Mouse (Mus musculus) hindbrain, postnatal 0 days (tissue): ENCODE results near the gene Dus1l. TPM values are rescaled to one million over a fixed set of nuclear protein-coding genes. Genes with fewer than 3 reads are reported as not detected.
"Not testable (repeated sequence)": the region's sequence is repeated elsewhere in the genome, so short reads cannot be mapped to it uniquely, and the experiment has no call there.

ENCODE experiments used
- ATAC-seq: fragments of 200-750 bp; cut with Nextera tagmentation; 2 replicates; pipeline ENCODE4 v1.8.0; 2017; ENCODE audit warnings: mild to moderate bottlenecking, moderate TSS enrichment, moderate library complexity
- DNase-seq: peaks from one replicate; pipeline ENCODE4 v3.0.0-alpha.2; 2015; ENCODE audit warnings: low spot score
- H3K27ac ChIP-seq: fragments of 300-500 bp; sonication (generic); 2 replicates; pipeline ENCODE4 v1.5.1; 2014; ENCODE audit warnings: mild to moderate bottlenecking
- H3K27me3 ChIP-seq: fragments of 300-500 bp; sonication (generic); 2 replicates; pipeline ENCODE4 v1.6.1; 2014; ENCODE audit warnings: low read length, mixed read lengths; ENCODE audit not compliant: insufficient read depth
- H3K36me3 ChIP-seq: fragments of 300-500 bp; sonication (generic); 2 replicates; pipeline ENCODE4 v1.6.1; 2014; ENCODE audit warnings: low read length, mixed read lengths; ENCODE audit not compliant: insufficient read depth
- H3K4me1 ChIP-seq: fragments of 300-500 bp; sonication (generic); 2 replicates; pipeline ENCODE4 v1.6.1; 2014; ENCODE audit warnings: antibody characterized with exemption, low read length, mixed read lengths; ENCODE audit not compliant: insufficient read depth
- H3K4me2 ChIP-seq: fragments of 300-500 bp; sonication (generic); 2 replicates; pipeline ENCODE4 v1.6.1; 2014; ENCODE audit warnings: low read depth, mild to moderate bottlenecking, low read length, moderate library complexity, mixed read lengths
- H3K4me3 ChIP-seq: fragments of 300-500 bp; sonication (generic); 2 replicates; pipeline ENCODE4 v1.5.1; 2014; ENCODE audit warnings: low read length
- H3K9ac ChIP-seq: fragments of 300-500 bp; sonication (generic); replicated peaks from 2 replicates; pipeline ENCODE4 v1.6.1; 2014; ENCODE audit warnings: mild to moderate bottlenecking, low read length, moderate library complexity, mixed read lengths
- H3K9me3 ChIP-seq: fragments of 300-500 bp; sonication (generic); 2 replicates; pipeline ENCODE4 v1.6.1; 2016; ENCODE audit warnings: low read length, mixed read lengths
- CTCF ChIP-seq: IDR thresholded peaks from 2 replicates; pipeline ENCODE4 v1.5.1; 2016; ENCODE audit warnings: antibody characterized with exemption, control low read depth, low read depth
- WGBS: fragments of 180-500 bp; shearing (Covaris S2); extraction: QIAGEN DNeasy Blood & Tissue Kit; methylation state at CpG from one replicate; pipeline ENCODE4 v1.1.7; 2014; 5-methylcytosine and 5-hydroxymethylcytosine counted together
- polyA plus RNA-seq: library from polyadenylated mRNA; unstranded; fragments of >200 nt; fragmentation: Nextera tagmentation; extraction: Ambion mirVana; gene quantifications from 2 replicates; pipeline ENCODE4 v1.2.1, GENCODE M21; 2015
- total RNA-seq: library from RNA; depleted of rRNA; stranded (reverse); fragments of >200 nt; gene quantifications from 2 replicates; pipeline ENCODE4 v1.2.3, GENCODE M21; 2014; rRNA removed

The Dus1l gene
- total RNA-seq (36.3 and 48.5 TPM in 2 replicates), polyA plus RNA-seq (40.4 and 42.2 TPM in 2 replicates)

DNA sequence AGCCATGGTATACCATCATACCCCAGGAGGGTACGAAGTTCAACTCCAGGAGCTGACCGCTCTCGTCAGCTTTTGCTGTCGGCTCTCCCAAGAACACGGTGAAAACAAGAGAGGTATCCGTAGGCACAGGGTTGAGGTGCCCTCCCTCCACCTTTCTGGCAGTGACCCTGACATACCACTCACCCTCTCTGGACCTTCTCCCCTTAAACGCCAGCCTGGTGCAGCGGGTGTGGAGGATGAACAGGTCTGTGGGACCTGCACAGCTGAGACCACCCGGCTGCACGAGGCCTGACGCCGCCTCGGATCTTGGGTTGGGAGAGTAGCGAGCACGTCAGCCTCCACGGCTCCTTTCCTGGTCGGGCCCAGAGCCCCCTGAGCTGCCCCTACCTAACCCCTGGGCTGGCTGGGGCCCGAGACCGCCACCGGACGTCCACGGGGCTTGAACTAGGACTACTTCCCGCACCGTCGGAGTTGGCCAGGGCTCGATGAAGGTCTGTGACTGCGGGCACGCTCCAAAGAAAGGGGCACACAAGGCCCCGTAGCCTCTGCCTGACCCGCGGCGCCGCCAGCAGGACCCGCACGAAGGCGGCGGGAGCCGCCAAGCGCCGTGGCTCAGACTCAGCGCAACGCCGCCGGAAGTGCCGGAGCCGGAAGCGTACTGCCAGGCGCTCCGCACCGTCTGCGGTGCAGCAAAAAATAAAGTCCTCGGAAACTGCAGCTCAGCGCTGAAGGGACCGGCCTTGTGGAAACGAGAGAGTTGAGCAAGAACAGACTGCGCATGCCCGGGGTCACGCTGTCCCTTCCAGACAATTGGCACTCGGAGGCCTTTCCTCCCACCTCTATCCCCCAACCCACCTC lies at the start of gene Dus1l:
TSS of gene Dus1l (minus strand) at position 648 of the 858 bp plus-strand sequence.
- 4% methylated on average over 57 of the region's 59 CpGs for WGBS
- Histone ChIP-seq H3K27ac (peak within 1 kb of the TSS; percentile 87), H3K9ac (peak within 1 kb of the TSS; percentile 96), H3K4me1 (peaks cover 7% of the 10 kb centered on the region), H3K27me3 (no peaks in the 10 kb centered on the region), H3K36me3 (peaks cover 24% of the 10 kb centered on the region), H3K4me3 (peak within 1 kb of the TSS; percentile 98), H3K9me3 (no peaks in the 10 kb centered on the region), H3K4me2 (peak within 1 kb of the TSS; percentile 84)
- ATAC-seq (peak; percentile 90), DNase-seq (peak; percentile 98)
- no peak for TF ChIP-seq CTCF

DNA sequence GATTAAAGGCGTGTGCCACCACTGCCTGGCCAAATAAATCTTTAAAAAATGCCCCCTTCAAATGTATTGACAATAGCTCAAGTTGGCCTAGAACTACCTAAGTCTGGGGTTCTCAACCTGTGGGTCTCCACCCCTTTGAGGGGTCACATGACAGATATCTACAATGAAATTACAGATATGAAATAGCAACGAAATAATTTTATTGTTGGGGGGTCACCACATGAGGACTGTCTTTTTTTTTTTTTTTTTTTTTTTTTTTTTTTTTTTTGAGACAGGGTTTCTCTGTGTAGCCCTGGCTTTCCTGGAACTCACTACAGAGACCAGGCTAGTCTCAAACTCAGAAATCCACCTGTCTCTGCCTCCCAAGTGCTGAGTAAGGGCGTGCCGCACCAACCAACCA lies 48.1 kb upstream of the Dus1l start:
- Histone ChIP-seq H3K27me3 (no peaks in the 10 kb centered on the region), H3K4me3 (no peak overlapping the region), H3K4me2 (no peak overlapping the region), H3K9ac (no peak overlapping the region), H3K4me1 (no peaks in the 10 kb centered on the region), H3K36me3 (no peaks in the 10 kb centered on the region), H3K27ac (no peak overlapping the region), H3K9me3 (no peaks in the 10 kb centered on the region)
- TF ChIP-seq CTCF: no peak
- 82% methylated on average over 4 of the region's 4 CpGs for WGBS
- ATAC-seq (no peak), DNase-seq (no peak)

DNA sequence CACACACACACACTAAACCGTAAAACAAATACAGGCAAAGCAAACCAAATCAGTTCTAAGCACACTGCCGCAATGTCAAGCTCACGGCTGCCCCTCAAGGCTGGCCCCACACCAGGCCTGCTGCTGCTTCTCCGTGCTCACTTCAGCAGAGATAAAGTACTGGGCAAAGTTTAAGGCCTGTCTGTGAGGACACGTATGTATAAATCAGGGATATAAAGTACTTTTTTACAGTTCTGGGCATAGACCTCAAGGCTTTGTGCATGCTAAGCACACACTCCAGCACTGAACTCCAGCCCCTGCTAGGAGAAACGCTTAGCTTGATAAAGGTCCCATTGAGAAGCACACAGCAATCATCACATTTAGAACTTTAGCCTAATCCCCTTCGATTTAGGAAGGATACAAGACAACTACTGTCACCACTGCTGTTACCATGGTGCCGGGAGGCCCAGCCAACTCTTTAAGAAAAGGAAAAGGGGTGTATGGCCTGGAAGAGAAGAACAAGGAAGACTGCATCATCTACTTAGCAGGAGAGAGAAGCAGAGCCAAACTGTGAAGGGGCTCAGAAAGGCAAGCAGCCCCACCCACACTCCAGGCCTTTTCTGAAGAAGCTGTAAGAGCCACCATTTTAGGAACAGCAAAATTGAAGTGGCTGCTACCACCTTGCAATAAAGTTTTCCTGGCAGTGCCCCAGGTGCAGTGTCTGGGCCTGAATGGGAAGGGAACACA lies 37.5 kb upstream of the Dus1l start:
- H3K27ac ChIP-seq: peak overlapping the region; percentile 75
- no peak overlapping the region for H3K4me3 ChIP-seq
- DNase-seq: peak; percentile 65
- WGBS: 42% methylated on average over 8 of the region's 8 CpGs
- no peaks in the 10 kb centered on the region; the same call in 1 of the 2 replicates for H3K4me1 ChIP-seq
- ATAC-seq: peak; percentile 87
- H3K36me3 ChIP-seq: 0 out of 2 replicates have a peak, but pooled peaks cover 4% of the 10 kb centered on the region
- H3K27me3 ChIP-seq: no peaks in the 10 kb centered on the region
- no peak overlapping the region for H3K9ac ChIP-seq
- H3K4me2 ChIP-seq: no peak overlapping the region
- no peaks in the 10 kb centered on the region for H3K9me3 ChIP-seq
- no peak for TF ChIP-seq CTCF

DNA sequence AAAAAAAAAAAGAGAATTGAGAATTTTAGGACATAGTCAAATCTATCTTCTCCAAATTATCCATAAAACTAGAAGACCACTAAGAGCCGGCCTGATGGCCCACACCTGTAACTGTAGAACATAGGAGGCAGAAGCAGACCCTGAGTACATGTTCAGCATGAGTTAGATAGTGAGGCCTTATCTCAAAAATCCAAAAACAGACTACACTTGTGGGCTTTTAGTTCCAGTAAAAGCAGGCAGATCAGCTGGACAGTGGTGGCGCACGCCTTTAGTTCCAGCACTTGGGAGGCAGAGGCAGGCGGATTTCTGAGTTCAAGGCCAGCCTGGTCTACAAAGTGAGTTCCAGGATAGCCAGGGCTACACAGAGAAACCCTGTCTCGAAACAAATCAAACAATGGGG lies 36.8 kb upstream of the Dus1l start:
- not testable (repeated sequence) for H3K4me1 ChIP-seq, H3K27me3 ChIP-seq, H3K4me3 ChIP-seq, H3K4me2 ChIP-seq, DNase-seq, H3K9me3 ChIP-seq, H3K36me3 ChIP-seq, ATAC-seq, H3K9ac ChIP-seq
- 97% methylated on average over 5 of the region's 5 CpGs for WGBS
- peak overlapping the region; percentile 75 for H3K27ac ChIP-seq

DNA sequence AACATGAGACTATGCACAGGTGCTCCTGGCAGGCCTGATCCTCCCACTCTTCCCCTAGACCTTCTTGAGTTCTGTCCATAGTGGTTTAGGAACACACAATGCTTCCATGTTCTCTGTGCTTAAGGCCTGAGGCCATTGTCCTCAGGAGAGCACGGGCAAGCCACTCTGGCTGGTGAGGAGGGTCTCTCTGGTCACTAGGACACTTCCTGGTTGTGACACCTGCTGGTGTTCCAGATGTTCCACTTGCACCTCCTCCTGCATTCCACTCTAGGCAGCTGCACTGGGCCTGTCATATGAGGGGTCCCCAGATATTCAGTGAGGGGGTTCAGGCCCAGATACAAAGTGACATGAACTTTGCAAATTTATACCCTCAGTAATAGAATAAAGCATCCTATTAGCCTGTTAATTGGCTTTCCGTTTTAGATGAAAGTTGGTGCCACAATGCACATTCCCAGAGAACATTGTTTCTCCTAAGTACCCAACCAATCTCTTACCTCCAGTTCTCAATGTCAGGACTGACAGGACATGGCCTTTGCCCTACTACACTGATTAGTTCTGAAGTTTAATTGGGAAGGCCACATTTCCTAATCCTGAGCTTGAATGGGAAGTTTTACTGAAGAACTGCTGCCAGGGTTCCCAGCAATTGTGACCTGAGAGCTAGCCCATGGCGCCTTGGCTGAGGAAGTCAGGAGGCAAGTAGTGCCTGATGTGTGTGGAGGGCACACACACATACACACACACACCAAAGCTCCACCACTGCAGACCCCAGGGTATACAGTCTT lies 35.6 kb upstream of the Dus1l start:
- Histone ChIP-seq H3K4me2 (no peak overlapping the region), H3K9me3 (no peaks in the 10 kb centered on the region), H3K27ac (no peak overlapping the region), H3K4me1 (no peaks in the 10 kb centered on the region; the same call in 1 of the 2 replicates), H3K4me3 (no peak overlapping the region), H3K36me3 (0 out of 2 replicates have a peak, but pooled peaks cover 4% of the 10 kb centered on the region), H3K27me3 (no peaks in the 10 kb centered on the region), H3K9ac (no peak overlapping the region)
- ATAC-seq (no peak), DNase-seq (no peak)
- TF ChIP-seq CTCF: no peak
- WGBS: 84% methylated on average over 3 of the region's 3 CpGs

DNA sequence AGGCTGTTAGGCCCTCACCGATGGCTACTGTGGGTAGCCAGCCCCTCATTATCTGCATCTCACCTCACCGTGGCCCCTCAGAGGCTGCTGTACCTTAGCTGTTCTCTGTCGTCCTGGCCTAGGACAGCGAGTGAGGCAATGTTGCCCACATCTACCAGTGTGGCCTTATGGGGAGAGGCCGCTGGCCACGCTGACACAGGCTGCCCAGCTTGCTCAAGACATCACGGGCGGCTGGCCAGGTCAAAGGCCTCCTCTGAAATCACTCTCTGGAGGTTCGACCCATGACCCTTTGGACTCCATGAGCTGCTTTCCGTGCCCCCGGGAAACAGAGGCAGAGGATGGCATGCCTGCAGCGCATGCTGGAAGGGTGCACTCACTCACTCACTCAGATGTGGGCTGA lies 34.5 kb upstream of the Dus1l start:
- Histone ChIP-seq H3K27me3 (no peaks in the 10 kb centered on the region), H3K27ac (no peak overlapping the region), H3K36me3 (0 out of 2 replicates have a peak, but pooled peaks cover 4% of the 10 kb centered on the region), H3K4me3 (no peak overlapping the region), H3K4me2 (no peak overlapping the region), H3K4me1 (peaks cover under 1% of the 10 kb centered on the region; the same call in 1 of the 2 replicates), H3K9ac (no peak overlapping the region), H3K9me3 (no peaks in the 10 kb centered on the region)
- no peak for TF ChIP-seq CTCF
- ATAC-seq (no peak), DNase-seq (no peak)
- 73% methylated on average over 12 of the region's 12 CpGs for WGBS
